In genomic region chr3:100924065-100924732, GRCm38 (mm10) we compare ENCODE assay signal across 13 mouse cellular contexts. TPM values are rescaled to one million over a fixed set of nuclear protein-coding genes. Genes with fewer than 3 reads are reported as not detected.
A peak's percentile ranks its signal among the peaks of the same experiment; 100 is the strongest.
DNase-seq lines count a peak whose midpoint lies in the region; ATAC-seq and TF ChIP-seq lines count a peak whose summit lies in the region.
"Had no signal": no experiment of that assay in that cellular context is flagged by ENCODE, and none has a peak within 500 bp of the region (broad histone marks: within the 10 kb centered on the region; RNA-seq: fewer than 3 reads in every experiment).

No protein-coding gene starts in this region.

- no peak for ATAC-seq in heart, embryonic 11.5 days (replicated peaks; ENCODE audit: insufficient number of reproducible peaks, low FRiP score, low TSS enrichment)
- no peak for ATAC-seq in midbrain, embryonic 11.5 days (ENCODE audit: low FRiP score)
- ATAC-seq in midbrain, embryonic 13.5 days, result no peak
- ATAC-seq in forebrain, postnatal 0 days, result no peak
- no peak for ATAC-seq in neural tube, embryonic 13.5 days (ENCODE audit: low read depth)
- ATAC-seq: liver, postnatal 0 days had no signal

- peak; percentile 40 for DNase-seq in heart, adult 8-10 months (ENCODE audit: low spot score)
- DNase-seq in midbrain, embryonic 11.5 days (ENCODE audit: low spot score, missing footprints), result peak; percentile 61
- DNase-seq in forebrain, postnatal 0 days, result peak; percentile 58
- DNase-seq in thymus, postnatal 25 days, result no peak
- DNase-seq: adrenal gland, postnatal 14 days; cerebellum, adult 11-12 months; kidney, adult 11 months; liver, postnatal 0 days had no signal

- H3K4me2 ChIP-seq in heart, embryonic 11.5 days, result no peak overlapping the region
- no peak overlapping the region for H3K4me2 ChIP-seq in midbrain, embryonic 11.5 days
- no peak overlapping the region for H3K4me2 ChIP-seq in midbrain, embryonic 13.5 days (replicated peaks)
- no peak overlapping the region for H3K4me2 ChIP-seq in forebrain, postnatal 0 days (ENCODE audit: low read depth)
- peak overlapping the region; percentile 77 for H3K4me2 ChIP-seq in neural tube, embryonic 13.5 days

- 78% methylated on average over 6 of the region's 6 CpGs for WGBS in heart, embryonic 11.5 days (ENCODE audit: insufficient replicate concordance)
- 82% methylated on average over 6 of the region's 6 CpGs for WGBS in midbrain, embryonic 11.5 days
- 80% methylated on average over 6 of the region's 6 CpGs for WGBS in midbrain, embryonic 13.5 days
- WGBS in forebrain, postnatal 0 days, result 51% methylated on average over 6 of the region's 6 CpGs
- WGBS in neural tube, embryonic 13.5 days, result 78% methylated on average over 6 of the region's 6 CpGs

- peaks cover 3% of the 10 kb centered on the region; the same call in 1 of the 2 replicates for H3K36me3 ChIP-seq in heart, embryonic 11.5 days (ENCODE audit: control insufficient read depth, insufficient read depth, low read length)
- H3K36me3 ChIP-seq in midbrain, embryonic 11.5 days (ENCODE audit: control insufficient read depth, insufficient read depth, low read length), result peaks cover 2% of the 10 kb centered on the region; the same call in 1 of the 2 replicates
- peaks cover 31% of the 10 kb centered on the region for H3K36me3 ChIP-seq in midbrain, embryonic 13.5 days
- H3K36me3 ChIP-seq in forebrain, postnatal 0 days (ENCODE audit: insufficient read depth), result peaks cover 10% of the 10 kb centered on the region
- peaks cover 25% of the 10 kb centered on the region for H3K36me3 ChIP-seq in neural tube, embryonic 13.5 days
- H3K36me3 ChIP-seq: stomach, embryonic 15.5 days had no signal

- H3K27ac ChIP-seq in heart, embryonic 11.5 days (ENCODE audit: low read depth, low read length), result no peak overlapping the region
- no peak overlapping the region for H3K27ac ChIP-seq in midbrain, embryonic 11.5 days (ENCODE audit: low read depth, low read length)
- H3K27ac ChIP-seq in midbrain, embryonic 13.5 days, result no peak overlapping the region
- 0 out of 2 replicates have a peak overlapping the region, but pooled peaks have one; percentile 4 for H3K27ac ChIP-seq in forebrain, postnatal 0 days (ENCODE audit: low read depth, low read length)
- H3K27ac ChIP-seq in neural tube, embryonic 13.5 days (replicated peaks), result no peak overlapping the region; the same call in 1 of the 2 replicates
- H3K27ac ChIP-seq: layer of hippocampus, adult 2 months; stomach, embryonic 15.5 days had no signal

- H3K27me3 ChIP-seq in heart, embryonic 11.5 days (ENCODE audit: control insufficient read depth, insufficient read depth, low read length), result no peaks in the 10 kb centered on the region
- H3K27me3 ChIP-seq in midbrain, embryonic 11.5 days (ENCODE audit: control insufficient read depth, insufficient read depth, low read length), result no peaks in the 10 kb centered on the region
- no peaks in the 10 kb centered on the region for H3K27me3 ChIP-seq in midbrain, embryonic 13.5 days
- H3K27me3 ChIP-seq in forebrain, postnatal 0 days (ENCODE audit: insufficient read depth, low read length), result no peaks in the 10 kb centered on the region
- H3K27me3 ChIP-seq in neural tube, embryonic 13.5 days, result no peaks in the 10 kb centered on the region
- H3K27me3 ChIP-seq: stomach, embryonic 15.5 days had no signal

- no peaks in the 10 kb centered on the region for H3K9me3 ChIP-seq in heart, embryonic 11.5 days (replicated peaks; ENCODE audit: control insufficient read depth, low read length)
- no peaks in the 10 kb centered on the region for H3K9me3 ChIP-seq in midbrain, embryonic 11.5 days (ENCODE audit: control insufficient read depth, low read length)
- no peaks in the 10 kb centered on the region for H3K9me3 ChIP-seq in midbrain, embryonic 13.5 days
- H3K9me3 ChIP-seq in forebrain, postnatal 0 days (ENCODE audit: low read length), result no peaks in the 10 kb centered on the region
- no peaks in the 10 kb centered on the region for H3K9me3 ChIP-seq in neural tube, embryonic 13.5 days
- H3K9me3 ChIP-seq: stomach, embryonic 15.5 days had no signal

- H3K4me1 ChIP-seq in heart, embryonic 11.5 days (ENCODE audit: control insufficient read depth, insufficient read depth, low read length), result peaks cover 8% of the 10 kb centered on the region
- H3K4me1 ChIP-seq in midbrain, embryonic 11.5 days (ENCODE audit: control insufficient read depth, insufficient read depth, low read length), result peaks cover 12% of the 10 kb centered on the region
- H3K4me1 ChIP-seq in midbrain, embryonic 13.5 days (replicated peaks), result peaks cover 56% of the 10 kb centered on the region
- H3K4me1 ChIP-seq in forebrain, postnatal 0 days (ENCODE audit: insufficient read depth), result peaks cover 21% of the 10 kb centered on the region; the same call in 1 of the 2 replicates
- H3K4me1 ChIP-seq in neural tube, embryonic 13.5 days (replicated peaks), result peaks cover 53% of the 10 kb centered on the region

- no peak for TF ChIP-seq CTCF in forebrain, postnatal 0 days (IDR thresholded peaks at IDR 0.05; ENCODE audit: low read depth)

- no peak overlapping the region for H3K9ac ChIP-seq in heart, embryonic 11.5 days (ENCODE audit: low read depth, low read length)
- no peak overlapping the region for H3K9ac ChIP-seq in midbrain, embryonic 11.5 days (ENCODE audit: low read length)
- no peak overlapping the region for H3K9ac ChIP-seq in midbrain, embryonic 13.5 days (replicated peaks)
- no peak overlapping the region for H3K9ac ChIP-seq in forebrain, postnatal 0 days
- H3K9ac ChIP-seq in neural tube, embryonic 13.5 days, result peak overlapping the region; percentile 85; the same call in 1 of the 2 replicates
- H3K9ac ChIP-seq: liver, postnatal 0 days; stomach, embryonic 15.5 days had no signal

- no peak overlapping the region for H3K4me3 ChIP-seq in heart, embryonic 11.5 days (ENCODE audit: low read depth, low read length)
- no peak overlapping the region for H3K4me3 ChIP-seq in midbrain, embryonic 11.5 days (ENCODE audit: low read depth, low read length)
- H3K4me3 ChIP-seq in midbrain, embryonic 13.5 days (replicated peaks), result no peak overlapping the region
- no peak overlapping the region for H3K4me3 ChIP-seq in forebrain, postnatal 0 days (ENCODE audit: low read depth, low read length)
- no peak overlapping the region for H3K4me3 ChIP-seq in neural tube, embryonic 13.5 days
- H3K4me3 ChIP-seq: layer of hippocampus, adult 2 months had no signal

RNA-seq across cellular contexts. Expression of gene Trim45, which starts 2.2 kb away (rescaled TPM):
- total RNA-seq in heart, adult 8-10 months (2022), result 10 to 100 TPM; 10.1 to 13.1 (median 10.8) TPM
- polyA plus RNA-seq in heart, embryonic 11.5 days (2014; fragmentation: Nextera tagmentation; extraction: Ambion mirVana), result 2.5 and 3.9 TPM in 2 replicates
- polyA plus RNA-seq in midbrain, embryonic 11.5 days (2014; fragmentation: Nextera tagmentation; extraction: Ambion mirVana), result 3.9 and 4.0 TPM in 2 replicates
- polyA plus RNA-seq in midbrain, embryonic 13.5 days (2015; fragmentation: Nextera tagmentation; extraction: Ambion mirVana), result 7.9 and 8.3 TPM in 2 replicates
- 9.6 and 12.0 TPM in 2 replicates for total RNA-seq in forebrain, postnatal 0 days (2014; rRNA removed)
- 4.3 and 5.3 TPM in 2 replicates for polyA plus RNA-seq in forebrain, postnatal 0 days (2015; fragmentation: Nextera tagmentation; extraction: Ambion mirVana)
- 6.2 and 8.0 TPM in 2 replicates for polyA plus RNA-seq in neural tube, embryonic 13.5 days (2015; fragmentation: Nextera tagmentation; extraction: Ambion mirVana)

RNA-seq across cellular contexts. Expression of gene Ttf2, which starts 45.3 kb away (rescaled TPM):
- total RNA-seq in heart, adult 8-10 months (2022), result 1 to 10 TPM; 2.1 to 2.8 (median 2.5) TPM
- polyA plus RNA-seq in heart, embryonic 11.5 days (2014; fragmentation: Nextera tagmentation; extraction: Ambion mirVana), result 12.9 and 15.8 TPM in 2 replicates
- 24.7 and 26.9 TPM in 2 replicates for polyA plus RNA-seq in midbrain, embryonic 11.5 days (2014; fragmentation: Nextera tagmentation; extraction: Ambion mirVana)
- 8.3 TPM in 2 replicates for polyA plus RNA-seq in midbrain, embryonic 13.5 days (2015; fragmentation: Nextera tagmentation; extraction: Ambion mirVana)
- total RNA-seq in forebrain, postnatal 0 days (2014; rRNA removed), result 2.3 and 2.8 TPM in 2 replicates
- 1.1 and 2.0 TPM in 2 replicates for polyA plus RNA-seq in forebrain, postnatal 0 days (2015; fragmentation: Nextera tagmentation; extraction: Ambion mirVana)
- 7.0 and 7.1 TPM in 2 replicates for polyA plus RNA-seq in neural tube, embryonic 13.5 days (2015; fragmentation: Nextera tagmentation; extraction: Ambion mirVana)
